Comparison of ENCODE assay signal across 9 mouse cellular contexts in the genomic region with DNA sequence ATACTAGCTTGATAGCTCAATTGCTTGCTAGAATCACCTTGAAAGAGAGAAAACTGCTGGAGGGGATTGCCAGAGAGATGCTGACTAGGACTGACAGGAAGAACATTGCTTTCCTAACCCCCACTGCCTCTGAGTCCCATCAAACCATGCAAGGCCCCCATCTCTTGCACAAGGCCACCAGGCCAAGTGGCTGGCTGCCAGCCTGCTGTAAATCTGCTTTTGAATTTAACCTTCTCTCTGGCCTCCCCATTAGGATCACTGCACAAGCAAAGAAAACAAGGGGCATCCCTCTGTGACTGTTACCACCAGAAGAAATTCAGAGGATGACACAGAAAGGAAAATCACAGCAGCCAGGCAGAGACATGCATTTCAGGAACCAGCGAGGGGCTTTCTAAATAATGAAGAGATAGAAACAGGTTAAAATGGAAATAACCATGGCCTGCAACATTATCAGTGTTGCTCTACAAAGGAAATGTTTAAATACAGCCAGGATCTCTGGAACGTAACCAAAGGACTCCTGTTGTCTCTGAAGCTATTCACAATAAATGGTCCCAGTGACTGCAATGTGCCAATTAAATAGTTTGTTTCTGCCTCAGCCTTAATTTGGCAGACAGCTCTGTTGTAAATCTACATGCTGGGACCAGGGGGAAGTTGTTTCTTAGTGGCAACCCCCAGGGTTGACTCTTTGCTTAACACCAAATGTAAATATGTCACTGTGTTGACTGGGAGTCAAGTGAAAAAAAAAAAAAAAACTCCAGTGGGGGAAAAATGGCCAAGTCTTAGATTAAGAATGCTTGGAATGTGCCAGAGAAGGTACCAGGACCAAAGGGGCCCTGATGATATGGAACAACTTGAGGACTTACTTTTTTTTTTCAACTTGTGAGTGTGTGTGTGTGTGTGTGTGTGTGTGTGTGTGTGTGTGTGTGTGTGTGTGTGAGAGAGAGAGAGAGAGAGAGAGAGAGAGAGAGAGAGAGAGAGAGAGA.
DNase-seq lines count a peak whose midpoint lies in the region; ATAC-seq lines count a peak whose summit lies in the region.
"Had no signal": no experiment of that assay in that cellular context is flagged by ENCODE, and none has a peak within 500 bp of the region (broad histone marks: within the 10 kb centered on the region; RNA-seq: fewer than 3 reads in every experiment).

No protein-coding gene starts in this region.

- no peak overlapping the region for H3K9ac ChIP-seq in midbrain, embryonic 13.5 days (replicated peaks)
- H3K9ac ChIP-seq in hindbrain, embryonic 16.5 days (ENCODE audit: low read depth, low read length) = no peak overlapping the region
- H3K9ac ChIP-seq in midbrain, embryonic 15.5 days = no peak overlapping the region

- DNase-seq in cerebellum, postnatal 14 days = peak; percentile 29
- DNase-seq in cerebellum, adult 11-12 months = no peak
- no peak for DNase-seq in midbrain, embryonic 10.5 days (ENCODE audit: low spot score)
- no peak for DNase-seq in gastrocnemius, postnatal 10 days
- DNase-seq in urinary bladder, postnatal 14 days (ENCODE audit: low spot score) = no peak

- H3K4me2 ChIP-seq in midbrain, embryonic 13.5 days (replicated peaks) = no peak overlapping the region
- H3K4me2 ChIP-seq in hindbrain, embryonic 16.5 days (ENCODE audit: low read length) = no peak overlapping the region
- H3K4me2 ChIP-seq in midbrain, embryonic 15.5 days = no peak overlapping the region

- 61% methylated on average over 2 of the region's 2 CpGs for WGBS in midbrain, embryonic 13.5 days
- WGBS in midbrain, embryonic 10.5 days = 65% methylated on average over 2 of the region's 2 CpGs
- WGBS in hindbrain, embryonic 16.5 days = 54% methylated on average over 2 of the region's 2 CpGs
- WGBS in midbrain, embryonic 15.5 days = 36% methylated on average over 2 of the region's 2 CpGs

- H3K27me3 ChIP-seq in midbrain, embryonic 13.5 days = no peaks in the 10 kb centered on the region
- no peaks in the 10 kb centered on the region for H3K27me3 ChIP-seq in midbrain, embryonic 10.5 days (ENCODE audit: low read depth, poor library complexity, severe bottlenecking)
- H3K27me3 ChIP-seq in hindbrain, embryonic 16.5 days (replicated peaks; ENCODE audit: control insufficient read depth, insufficient read depth, low read length) = no peaks in the 10 kb centered on the region
- H3K27me3 ChIP-seq in midbrain, embryonic 15.5 days (replicated peaks) = no peaks in the 10 kb centered on the region

- H3K27ac ChIP-seq in midbrain, embryonic 13.5 days = peak overlapping the region; percentile 25; the same call in 1 of the 2 replicates
- H3K27ac ChIP-seq in midbrain, embryonic 10.5 days (replicated peaks) = no peak overlapping the region
- peak overlapping the region; percentile 8; the same call in 1 of the 2 replicates for H3K27ac ChIP-seq in hindbrain, embryonic 16.5 days (ENCODE audit: low read depth, low read length)
- H3K27ac ChIP-seq in midbrain, embryonic 15.5 days = peak overlapping the region; percentile 46; the same call in 1 of the 2 replicates

- H3K4me3 ChIP-seq in midbrain, embryonic 13.5 days (replicated peaks) = no peak overlapping the region
- no peak overlapping the region for H3K4me3 ChIP-seq in midbrain, embryonic 10.5 days
- H3K4me3 ChIP-seq in hindbrain, embryonic 16.5 days (ENCODE audit: low read length) = no peak overlapping the region
- H3K4me3 ChIP-seq in midbrain, embryonic 15.5 days = no peak overlapping the region

- no peaks in the 10 kb centered on the region for H3K36me3 ChIP-seq in midbrain, embryonic 13.5 days
- H3K36me3 ChIP-seq in midbrain, embryonic 10.5 days = no peaks in the 10 kb centered on the region
- no peaks in the 10 kb centered on the region for H3K36me3 ChIP-seq in hindbrain, embryonic 16.5 days (ENCODE audit: control insufficient read depth, insufficient read depth, low read length)
- no peaks in the 10 kb centered on the region for H3K36me3 ChIP-seq in midbrain, embryonic 15.5 days (replicated peaks)

- 0 out of 2 replicates have a peak, but pooled peaks cover 3% of the 10 kb centered on the region for H3K4me1 ChIP-seq in midbrain, embryonic 13.5 days (replicated peaks)
- H3K4me1 ChIP-seq in midbrain, embryonic 10.5 days = 0 out of 2 replicates have a peak, but pooled peaks cover 3% of the 10 kb centered on the region
- H3K4me1 ChIP-seq in hindbrain, embryonic 16.5 days (ENCODE audit: control insufficient read depth, insufficient read depth, low read depth, low read length) = peaks cover 7% of the 10 kb centered on the region
- peaks cover 6% of the 10 kb centered on the region; the same call in 1 of the 2 replicates for H3K4me1 ChIP-seq in midbrain, embryonic 15.5 days

- ATAC-seq in midbrain, embryonic 13.5 days = no peak
- ATAC-seq in hindbrain, embryonic 16.5 days = no peak; the same call in 1 of the 2 replicates
- no peak for ATAC-seq in midbrain, embryonic 15.5 days (replicated peaks)
- ATAC-seq: forebrain, embryonic 16.5 days had no signal

- no peaks in the 10 kb centered on the region for H3K9me3 ChIP-seq in midbrain, embryonic 13.5 days
- no peaks in the 10 kb centered on the region for H3K9me3 ChIP-seq in midbrain, embryonic 10.5 days (replicated peaks)
- H3K9me3 ChIP-seq in hindbrain, embryonic 16.5 days (ENCODE audit: control insufficient read depth, low read length) = no peaks in the 10 kb centered on the region
- H3K9me3 ChIP-seq in midbrain, embryonic 15.5 days = no peaks in the 10 kb centered on the region

Comparison
In these comparisons a context has a peak if more than half of its experiments do, and no peak if none do; other contexts are left out.
1. DNase-seq: peak in cerebellum, postnatal 14 days (2 of 2); none in cerebellum, adult 11-12 months (single experiment), midbrain, embryonic 10.5 days (single experiment), gastrocnemius, postnatal 10 days (single experiment) and urinary bladder, postnatal 14 days (single experiment).